Mouse (Mus musculus) frontal cortex, postnatal 14 days (tissue): ENCODE results near the gene Skint4.

Experiments used
- DNase-seq, 2 experiments: peaks; one replicate each; pipeline ENCODE4 v3.0.0; 2022; ENCODE audit warnings: low spot score in 2 of 2

Skint4 gene

DNA sequence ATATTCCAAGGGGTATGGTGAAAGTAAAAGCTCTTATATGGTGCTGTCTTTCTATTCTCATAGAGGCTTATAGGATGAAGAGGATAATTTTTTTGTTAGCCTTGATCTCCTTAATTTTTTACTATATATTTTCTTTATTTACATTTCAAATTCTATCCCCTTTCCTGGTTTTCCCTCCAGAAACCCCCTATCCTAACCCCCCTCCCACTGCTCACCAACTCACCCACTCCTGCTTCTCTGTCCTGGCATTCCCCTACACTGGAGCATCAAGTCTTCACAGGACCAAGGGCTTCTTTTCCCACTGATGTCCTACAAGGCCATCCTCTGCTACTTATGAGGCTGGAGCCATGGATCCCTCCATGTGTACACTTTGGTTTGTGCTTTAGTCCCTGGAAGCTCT lies at the start of gene Skint4:
TSS of gene Skint4 (plus strand) at position 301 of the 400 bp plus-strand sequence.
- no peak for DNase-seq
